Mouse (Mus musculus) bone marrow macrophage, adult 2 months (primary cell): ENCODE measurements around the gene Shisal2a. TPM values are rescaled to one million over a fixed set of nuclear protein-coding genes. Genes with fewer than 3 reads are reported as not detected.

Experiments
- H3K27ac ChIP-seq: 2 replicates; pipeline ENCODE4 v1.5.1; 2012; ENCODE audit warnings: low read depth, low read length; ENCODE audit not compliant: insufficient read depth
- H3K4me1 ChIP-seq: 2 replicates; pipeline ENCODE4 v1.6.1; 2012; ENCODE audit warnings: low read length; ENCODE audit not compliant: control insufficient read depth, insufficient read depth
- H3K4me3 ChIP-seq: 2 replicates; pipeline ENCODE4 v1.5.1; 2012; ENCODE audit warnings: mild to moderate bottlenecking, low read length, moderate library complexity; ENCODE audit not compliant: insufficient read depth
- CTCF ChIP-seq: IDR thresholded peaks from 2 replicates; pipeline ENCODE4 v1.5.1; 2012; ENCODE audit warnings: low read depth, mild to moderate bottlenecking, low read length, moderate library complexity
- POLR2A ChIP-seq: IDR thresholded peaks from 2 replicates; pipeline ENCODE4 v1.6.1; 2012; ENCODE audit warnings: mild to moderate bottlenecking, low read depth, low read length, borderline replicate concordance
- polyA plus RNA-seq: library from polyadenylated mRNA; stranded (reverse); fragments of >200 nt; gene quantifications from 2 replicates; pipeline ENCODE4 v1.2.4, GENCODE M21; 2012; ENCODE audit not compliant: missing spikeins, insufficient read depth, insufficient read length

Shisal2a gene
- polyA plus RNA-seq, 1 experiment, result not detected

- no peak overlapping the region for H3K4me3 ChIP-seq
- TF ChIP-seq POLR2A, result no peak
- no peak for TF ChIP-seq CTCF
- H3K4me1 ChIP-seq, result no peaks in the 10 kb centered on the region
- H3K27ac ChIP-seq, result no peak overlapping the region
These were observed 22.6 kb upstream of the Shisal2a start for GRCm38 (mm10) chr4:108405766-108406137.

GRCm38 (mm10) chr4:108403861-108404635 is 20.9 kb upstream of the Shisal2a start:
- no peak for TF ChIP-seq CTCF
- no peak for TF ChIP-seq POLR2A

GRCm38 (mm10) chr4:108400395-108400794 is 17.2 kb upstream of the Shisal2a start:
- no peaks in the 10 kb centered on the region for H3K4me1 ChIP-seq

More at GRCm38 (mm10) chr4:108403861-108404635, 20.9 kb upstream of the Shisal2a start:
- no peak overlapping the region for H3K4me3 ChIP-seq
- H3K27ac ChIP-seq, result no peak overlapping the region
- no peaks in the 10 kb centered on the region for H3K4me1 ChIP-seq

GRCm38 (mm10) chr4:108394236-108394635 is 11.1 kb upstream of the Shisal2a start:
- Histone ChIP-seq H3K4me3 (no peak overlapping the region), H3K27ac (no peak overlapping the region), H3K4me1 (no peaks in the 10 kb centered on the region)
- no peak for TF ChIP-seq POLR2A
- TF ChIP-seq CTCF, result no peak

More at GRCm38 (mm10) chr4:108400395-108400794, 17.2 kb upstream of the Shisal2a start:
- Histone ChIP-seq H3K27ac (no peak overlapping the region), H3K4me3 (no peak overlapping the region)
- no peak for TF ChIP-seq CTCF
- no peak for TF ChIP-seq POLR2A

DNA sequence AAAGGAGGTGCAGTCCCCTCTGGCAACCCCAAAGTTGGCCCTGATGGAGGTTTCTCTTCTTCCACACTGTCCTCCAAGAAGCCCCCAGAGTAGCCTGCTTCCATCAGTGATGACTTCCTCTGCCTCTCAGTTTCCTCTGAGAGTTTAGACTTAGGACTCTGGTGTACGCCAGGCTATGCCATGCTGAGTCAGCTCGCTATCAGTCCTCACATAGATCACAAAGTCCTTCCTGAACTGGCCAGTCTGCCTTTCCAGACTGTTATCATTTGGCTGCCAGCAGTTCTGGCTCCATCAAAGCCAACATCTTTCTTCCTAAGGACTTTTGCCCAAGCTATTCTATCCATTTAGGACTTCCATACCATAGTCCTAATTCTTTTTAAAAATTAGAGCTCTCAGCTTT is 9.4 kb upstream of the Shisal2a start:
- Histone ChIP-seq H3K4me1 (no peaks in the 10 kb centered on the region), H3K27ac (no peak overlapping the region), H3K4me3 (no peak overlapping the region)
- TF ChIP-seq POLR2A (no peak), CTCF (no peak)

GRCm38 (mm10) chr4:108391124-108391523 is 8.0 kb upstream of the Shisal2a start:
- no peak overlapping the region for H3K4me3 ChIP-seq
- H3K27ac ChIP-seq, result no peak overlapping the region
- H3K4me1 ChIP-seq, result no peaks in the 10 kb centered on the region
- TF ChIP-seq POLR2A (no peak), CTCF (no peak)

DNA sequence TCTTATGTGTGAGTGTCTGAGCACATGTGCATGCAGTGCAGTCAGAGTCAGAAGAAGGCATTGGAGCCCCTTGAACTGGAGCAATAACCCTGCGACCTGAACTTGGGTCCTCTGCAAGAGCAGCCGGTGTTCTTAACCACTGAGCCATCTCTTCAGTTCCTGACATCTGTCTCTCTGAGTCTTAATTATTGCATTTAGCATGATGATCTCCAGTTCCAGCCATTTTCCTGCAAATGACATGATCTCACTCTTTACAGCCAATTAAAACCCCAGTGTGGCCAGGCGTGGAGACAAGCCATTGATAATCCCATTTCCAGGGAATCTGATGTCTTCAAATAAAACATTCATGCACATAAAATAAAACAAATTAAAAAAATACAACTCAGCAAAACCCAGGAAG is 5.6 kb upstream of the Shisal2a start:
- Histone ChIP-seq H3K4me1 (no peaks in the 10 kb centered on the region), H3K4me3 (no peak overlapping the region), H3K27ac (no peak overlapping the region)
- TF ChIP-seq CTCF (no peak), POLR2A (no peak)

DNA sequence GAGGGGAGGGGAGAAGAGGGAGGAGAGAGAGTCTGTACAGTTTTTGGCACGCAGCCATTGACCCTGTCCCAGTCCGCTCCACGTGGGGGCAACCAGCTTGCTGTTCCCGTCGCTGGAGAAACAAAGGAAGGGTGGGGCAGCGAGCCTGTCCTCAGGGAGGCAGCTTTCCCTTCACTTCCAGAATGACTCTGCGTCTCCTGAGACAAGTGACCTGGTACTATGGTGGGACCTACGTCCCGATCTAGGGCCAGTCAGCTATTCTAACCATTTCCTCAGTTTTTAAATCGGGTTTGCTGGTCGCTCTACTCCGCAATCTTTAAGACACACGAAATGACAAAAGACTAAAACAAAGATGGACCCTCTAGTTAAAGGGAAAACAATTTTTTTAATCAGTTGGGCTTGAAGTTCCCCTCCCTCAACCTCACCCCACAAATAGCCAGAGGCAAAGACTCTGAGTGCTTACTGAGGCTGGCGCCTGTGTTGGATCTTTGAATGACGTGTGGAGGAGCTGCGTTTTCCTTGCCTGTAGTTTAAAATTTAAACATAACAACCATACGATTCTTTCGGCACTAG is 4.6 kb upstream of the Shisal2a start:
- Histone ChIP-seq H3K4me3 (peak overlapping the region; percentile 55), H3K27ac (no peak overlapping the region), H3K4me1 (no peaks in the 10 kb centered on the region)
- no peak for TF ChIP-seq CTCF
- no peak for TF ChIP-seq POLR2A

- Histone ChIP-seq H3K27ac (no peak overlapping the region), H3K4me3 (no peak overlapping the region), H3K4me1 (no peaks in the 10 kb centered on the region)
- TF ChIP-seq CTCF (no peak), POLR2A (no peak)
These were observed 4.0 kb upstream of the Shisal2a start for GRCm38 (mm10) chr4:108387106-108387505.

DNA sequence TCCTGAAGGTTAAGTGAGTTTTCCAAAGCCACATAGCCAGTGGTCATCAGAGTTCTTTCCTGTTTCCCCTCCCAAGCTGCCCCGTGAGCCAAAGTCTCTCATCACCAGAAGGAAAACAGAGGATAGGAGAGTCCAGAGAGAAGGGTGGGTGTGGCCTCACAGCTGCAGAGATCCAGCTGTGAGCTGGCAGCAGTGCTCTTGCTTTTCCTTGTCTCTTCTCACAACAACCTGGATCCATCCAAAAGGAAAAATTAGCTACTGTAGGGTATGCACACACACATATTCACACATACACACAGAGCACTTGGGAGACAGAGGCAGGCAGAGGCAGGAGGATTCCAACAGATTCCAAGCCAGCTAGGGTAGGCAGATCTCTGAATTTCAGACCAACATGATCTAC is 2.9 kb upstream of the Shisal2a start:
- Histone ChIP-seq H3K4me1 (no peaks in the 10 kb centered on the region), H3K27ac (no peak overlapping the region), H3K4me3 (no peak overlapping the region)
- TF ChIP-seq POLR2A (no peak), CTCF (no peak)
